Mouse (Mus musculus): ENCODE data around the gene Gorasp1.

DNA sequence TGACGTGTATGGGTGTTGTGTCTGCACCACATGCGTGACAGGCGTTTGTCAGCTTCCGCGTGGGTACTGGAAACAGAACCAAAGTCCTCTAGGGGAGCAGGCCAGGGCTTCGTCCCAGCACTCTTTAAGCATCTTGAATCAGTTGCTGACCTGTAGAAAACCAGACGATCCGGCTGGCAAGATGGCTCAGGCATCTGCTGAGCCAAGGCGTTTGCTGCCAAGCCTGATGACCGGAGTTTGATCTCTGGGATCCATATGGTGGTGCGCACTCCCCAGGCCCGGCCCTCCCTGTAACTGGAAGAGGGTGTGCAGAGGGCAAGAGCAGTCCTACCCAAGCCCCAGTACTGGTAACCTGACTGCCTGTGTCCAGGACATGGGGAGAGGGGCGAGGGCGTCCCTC, 4.5 kb upstream of the Gorasp1 start:
- no peak for TF ChIP-seq CTCF (IDR thresholded peaks at IDR 0.05; ENCODE audit: low read depth)
- no peak for TF ChIP-seq EP300 (IDR thresholded peaks at IDR 0.05; ENCODE audit: low read depth)

Data from liver, embryonic 14.5 days (tissue).